Mouse (Mus musculus) skeletal muscle tissue, postnatal 0 days (tissue): ENCODE results near the gene Zfp229. TPM values are rescaled to one million over a fixed set of nuclear protein-coding genes. Genes with fewer than 3 reads are reported as not detected.

Source experiments
- polyA plus RNA-seq: library from polyadenylated mRNA; unstranded; fragments of >200 nt; fragmentation: Nextera tagmentation; extraction: Ambion mirVana; gene quantifications from 2 replicates; pipeline ENCODE4 v1.2.1, GENCODE M21; 2015

Zfp229 gene
- 3.7 and 4.9 TPM in 2 replicates for polyA plus RNA-seq

GRCm38 (mm10) chr17:21730495-21730894 is at the start of gene Zfp229:
Gene Zfp229 (plus strand): TSS chr17:21730795.

GRCm38 (mm10) chr17:21691560-21691959 is 39.0 kb upstream of the Zfp229 start, which contains the start of gene Gm10226:
Gene Gm10226 (plus strand): TSS chr17:21691860.

GRCm38 (mm10) chr17:21707343-21707996 is 23.1 kb upstream of the Zfp229 start, which contains the start of gene Zfp760:
Gene Zfp760 (plus strand): TSS chr17:21707741.

Other genes starting within 250 kb of the Zfp229 start
- gene Zfp53, start 241.8 kb upstream of the Zfp229 start, polyA plus RNA-seq, result 3.8 and 5.0 TPM in 2 replicates
- 1.7 and 1.9 TPM in 2 replicates for gene Zfp52, start 195.3 kb upstream of the Zfp229 start, polyA plus RNA-seq
- 7.0 and 8.8 TPM in 2 replicates for gene Zfp948, start 163.8 kb upstream of the Zfp229 start, polyA plus RNA-seq
- 1.4 and 1.5 TPM in 2 replicates for gene Zfp983, start 80.2 kb upstream of the Zfp229 start, polyA plus RNA-seq
- gene Gm10226, start 38.9 kb upstream of the Zfp229 start, polyA plus RNA-seq, result 3.0 TPM in 2 replicates
- gene Zfp760, start 23.1 kb upstream of the Zfp229 start, polyA plus RNA-seq, result 2.6 and 3.1 TPM in 2 replicates
- gene Zfp820, start 115.0 kb downstream of the Zfp229 start, polyA plus RNA-seq, result 2.9 and 3.6 TPM in 2 replicates
- 2.8 and 3.6 TPM in 2 replicates for gene Zfp995, start 179.1 kb downstream of the Zfp229 start, polyA plus RNA-seq
- gene Zfp942, start 231.7 kb downstream of the Zfp229 start, polyA plus RNA-seq, result 7.9 and 8.0 TPM in 2 replicates
- 10.5 and 11.3 TPM in 2 replicates for gene Zfp943, start 231.8 kb downstream of the Zfp229 start, polyA plus RNA-seq